Mouse (Mus musculus): ENCODE results near the gene Gm32742.

- TF ChIP-seq CTCF (IDR thresholded peaks at IDR 0.05; ENCODE audit: extremely low read depth, insufficient read length, insufficient replicate concordance, low read depth, low read length), result no peak
- no peak for TF ChIP-seq POLR2A (IDR thresholded peaks at IDR 0.05; ENCODE audit: low read depth, low read length)
Measured at GRCm38 (mm10) chr9:51105751-51106150, 59.6 kb downstream of the Gm32742 start.

All from small intestine, adult 2 months (tissue).